Mouse (Mus musculus) stomach, embryonic 16.5 days (tissue): ENCODE measurements around the gene Timm50. TPM values are rescaled to one million over a fixed set of nuclear protein-coding genes. Genes with fewer than 3 reads are reported as not detected.

Experiments
- ATAC-seq: fragments of 200-750 bp; cut with Nextera tagmentation; 2 replicates; pipeline ENCODE4 v1.8.0; 2017; ENCODE audit warnings: moderate number of reproducible peaks, moderate TSS enrichment; ENCODE audit not compliant: insufficient read depth, low FRiP score
- H3K27ac ChIP-seq: fragments of 300-500 bp; sonication (generic); 2 replicates; pipeline ENCODE4 v1.5.1; 2014; ENCODE audit warnings: low read length
- H3K27me3 ChIP-seq: fragments of 300-500 bp; sonication (generic); 2 replicates; pipeline ENCODE4 v1.6.1; 2014; ENCODE audit warnings: low read length, control low read depth, mixed read lengths; ENCODE audit not compliant: control insufficient read depth, insufficient read depth
- H3K36me3 ChIP-seq: fragments of 300-500 bp; sonication (generic); 2 replicates; pipeline ENCODE4 v1.6.1; 2014; ENCODE audit warnings: low read length; ENCODE audit not compliant: control insufficient read depth, insufficient read depth
- H3K4me1 ChIP-seq: fragments of 300-500 bp; sonication (generic); 2 replicates; pipeline ENCODE4 v1.6.1; 2014; ENCODE audit warnings: low read length, control low read depth, mixed read lengths; ENCODE audit not compliant: control insufficient read depth, insufficient read depth
- H3K4me2 ChIP-seq: fragments of 300-500 bp; sonication (generic); 2 replicates; pipeline ENCODE4 v1.6.1; 2014; ENCODE audit warnings: low read depth, low read length, mixed read lengths
- H3K4me3 ChIP-seq: fragments of 300-500 bp; sonication (generic); replicated peaks from 2 replicates; pipeline ENCODE4 v1.5.1; 2014; ENCODE audit warnings: mild to moderate bottlenecking, low read length
- H3K9ac ChIP-seq: fragments of 300-500 bp; sonication (generic); 2 replicates; pipeline ENCODE4 v1.6.1; 2014; ENCODE audit warnings: low read length
- H3K9me3 ChIP-seq: fragments of 300-500 bp; sonication (generic); replicated peaks from 2 replicates; pipeline ENCODE4 v1.6.1; 2016; ENCODE audit warnings: low read length, control low read depth; ENCODE audit not compliant: control insufficient read depth
- WGBS: fragments of 180-500 bp; shearing (Covaris S2); extraction: QIAGEN DNeasy Blood & Tissue Kit; methylation state at CpG from one replicate; pipeline ENCODE4 v1.1.7; 2014; 5-methylcytosine and 5-hydroxymethylcytosine counted together
- polyA plus RNA-seq: library from polyadenylated mRNA; unstranded; fragments of >200 nt; fragmentation: Nextera tagmentation; extraction: Ambion mirVana; gene quantifications from 2 replicates; pipeline ENCODE4 v1.2.1, GENCODE M21; 2015

Timm50 gene
- polyA plus RNA-seq, 1 experiment from 2014 or later = 116 TPM

GRCm38 (mm10) chr7:28353267-28353666 is 41.4 kb upstream of the Timm50 start:
- 85% methylated on average over 2 of the region's 2 CpGs for WGBS
- H3K27ac ChIP-seq = no peak overlapping the region
- ATAC-seq = no peak
- no peaks in the 10 kb centered on the region for H3K27me3 ChIP-seq
- no peak overlapping the region for H3K4me2 ChIP-seq
- H3K9ac ChIP-seq = no peak overlapping the region
- peaks cover 24% of the 10 kb centered on the region for H3K4me1 ChIP-seq
- H3K36me3 ChIP-seq = peaks cover 16% of the 10 kb centered on the region
- no peak overlapping the region for H3K4me3 ChIP-seq
- no peaks in the 10 kb centered on the region for H3K9me3 ChIP-seq

GRCm38 (mm10) chr7:28351676-28352191 is 39.9 kb upstream of the Timm50 start:
- Histone ChIP-seq H3K4me3 (peak overlapping the region; percentile 95), H3K36me3 (peaks cover 16% of the 10 kb centered on the region), H3K27ac (no peak overlapping the region), H3K4me1 (peaks cover 8% of the 10 kb centered on the region), H3K4me2 (peak overlapping the region; percentile 91), H3K27me3 (no peaks in the 10 kb centered on the region), H3K9me3 (no peaks in the 10 kb centered on the region), H3K9ac (peak overlapping the region; percentile 98)
- WGBS = 33% methylated on average over 4 of the region's 4 CpGs
- no peak for ATAC-seq

- WGBS = under 1% methylated on average over 50 of the region's 50 CpGs
- peaks cover 16% of the 10 kb centered on the region for H3K36me3 ChIP-seq
- H3K4me3 ChIP-seq = peak within 1 kb of the TSS; percentile 95
- peak; percentile 95 for ATAC-seq
- H3K27ac ChIP-seq = peak within 1 kb of the TSS; percentile 96
- no peaks in the 10 kb centered on the region for H3K9me3 ChIP-seq
- H3K27me3 ChIP-seq = no peaks in the 10 kb centered on the region
- H3K9ac ChIP-seq = peak within 1 kb of the TSS; percentile 98
- H3K4me2 ChIP-seq = peak within 1 kb of the TSS; percentile 91
- H3K4me1 ChIP-seq = peaks cover 8% of the 10 kb centered on the region
Observed at GRCm38 (mm10) chr7:28350155-28350883, 38.4 kb upstream of the Timm50 start, which contains the start of gene Rps16. TSS of gene Rps16 (plus strand) at chr7:28350652.

- Histone ChIP-seq H3K4me3 (no peak overlapping the region), H3K4me2 (no peak overlapping the region), H3K9me3 (no peaks in the 10 kb centered on the region), H3K36me3 (peaks cover 9% of the 10 kb centered on the region), H3K27me3 (no peaks in the 10 kb centered on the region), H3K27ac (no peak overlapping the region), H3K4me1 (peaks cover 8% of the 10 kb centered on the region), H3K9ac (no peak overlapping the region)
- ATAC-seq = no peak
- 85% methylated on average over 7 of the region's 7 CpGs for WGBS
Observed at GRCm38 (mm10) chr7:28348601-28349000, 36.7 kb upstream of the Timm50 start.

- peaks cover 8% of the 10 kb centered on the region for H3K4me1 ChIP-seq
- H3K9ac ChIP-seq = no peak overlapping the region
- peaks cover under 1% of the 10 kb centered on the region; the same call in 1 of the 2 replicates for H3K36me3 ChIP-seq
- no peak overlapping the region for H3K4me3 ChIP-seq
- 67% methylated on average over 3 of the region's 3 CpGs for WGBS
- no peak overlapping the region for H3K4me2 ChIP-seq
- H3K9me3 ChIP-seq = no peaks in the 10 kb centered on the region
- H3K27ac ChIP-seq = no peak overlapping the region
- H3K27me3 ChIP-seq = no peaks in the 10 kb centered on the region
- no peak for ATAC-seq
Observed at GRCm38 (mm10) chr7:28347746-28348145, 35.9 kb upstream of the Timm50 start.

- no peak overlapping the region for H3K4me2 ChIP-seq
- no peak overlapping the region for H3K27ac ChIP-seq
- H3K9ac ChIP-seq = no peak overlapping the region
- no peaks in the 10 kb centered on the region for H3K9me3 ChIP-seq
- H3K4me1 ChIP-seq = no peaks in the 10 kb centered on the region; the same call in none of the 2 replicates
- H3K27me3 ChIP-seq = no peaks in the 10 kb centered on the region
- no peak overlapping the region for H3K4me3 ChIP-seq
- no peaks in the 10 kb centered on the region for H3K36me3 ChIP-seq
- 3% methylated on average over 4 of the region's 4 CpGs for WGBS
- no peak for ATAC-seq
Observed at GRCm38 (mm10) chr7:28344637-28345036, 32.8 kb upstream of the Timm50 start.

- H3K4me3 ChIP-seq = no peak overlapping the region
- H3K27ac ChIP-seq = no peak overlapping the region
- H3K9ac ChIP-seq = no peak overlapping the region
- no peaks in the 10 kb centered on the region for H3K9me3 ChIP-seq
- 32% methylated on average over 7 of the region's 7 CpGs for WGBS
- no peaks in the 10 kb centered on the region for H3K27me3 ChIP-seq
- ATAC-seq = no peak
- no peak overlapping the region for H3K4me2 ChIP-seq
- H3K4me1 ChIP-seq = peaks cover 10% of the 10 kb centered on the region
- H3K36me3 ChIP-seq = no peaks in the 10 kb centered on the region
Observed at GRCm38 (mm10) chr7:28341381-28341780, 29.5 kb upstream of the Timm50 start.

- 73% methylated on average over 19 of the region's 19 CpGs for WGBS
- no peaks in the 10 kb centered on the region for H3K36me3 ChIP-seq
- ATAC-seq = no peak
- no peaks in the 10 kb centered on the region for H3K27me3 ChIP-seq
- no peaks in the 10 kb centered on the region for H3K9me3 ChIP-seq
- peak overlapping the region; percentile 90 for H3K27ac ChIP-seq
- H3K4me2 ChIP-seq = peak overlapping the region; percentile 76
- H3K4me3 ChIP-seq = peak overlapping the region; percentile 99
- H3K4me1 ChIP-seq = peaks cover 10% of the 10 kb centered on the region
- peak overlapping the region; percentile 76 for H3K9ac ChIP-seq
Observed at GRCm38 (mm10) chr7:28339213-28339917, 27.5 kb upstream of the Timm50 start.
